Mouse (Mus musculus): ENCODE measurements at regions not wholly inside any gene's neighbourhood (a gene's known extent, or its start where the extent isn't known, plus 50 kb on each side); places are given as distances from the start of the nearest gene placed in this dataset.

DNA sequence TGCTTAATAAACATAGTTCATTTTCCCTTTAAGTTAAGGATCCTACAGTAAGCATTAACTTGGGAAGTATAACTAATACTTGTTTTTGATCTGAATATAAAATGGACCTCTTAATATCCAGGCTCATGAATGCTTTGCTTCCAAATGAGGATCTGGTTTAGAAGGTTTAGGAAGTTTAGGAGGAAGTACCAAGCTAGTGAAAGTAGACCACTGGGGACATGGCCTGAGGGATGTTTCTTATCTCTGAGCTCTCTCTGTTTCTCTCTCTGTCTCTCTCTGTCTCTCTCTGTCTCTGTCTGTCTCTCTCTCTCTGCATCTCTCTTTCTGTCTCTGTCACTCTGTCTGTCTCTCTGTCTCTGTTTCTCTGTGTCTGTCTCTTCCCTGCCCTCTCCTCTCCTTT lies 360.9 kb downstream of the Kctd12 start:
- DNase-seq (ENCODE audit: low spot score) = no peak

DNA sequence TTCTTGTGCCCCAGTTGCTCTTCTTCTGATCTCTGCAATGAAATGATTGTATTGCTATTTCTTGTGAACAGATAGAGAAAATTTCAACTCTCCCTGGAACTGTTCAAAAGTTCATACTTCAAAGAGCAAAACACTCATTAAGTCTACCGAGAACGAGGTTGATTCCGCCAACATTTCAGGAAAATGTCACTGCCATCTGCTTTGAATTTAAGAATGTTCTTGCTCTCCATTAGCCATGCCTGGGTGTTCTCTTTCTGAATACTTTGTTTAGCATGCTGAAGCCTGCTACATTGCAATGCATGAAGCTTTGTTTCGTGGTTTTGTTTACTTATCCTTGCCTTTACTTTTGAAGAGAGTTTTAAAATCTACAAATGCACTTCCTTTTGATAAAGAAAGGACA lies 363.4 kb downstream of the Kctd12 start:
- no peak for DNase-seq (ENCODE audit: low spot score)

DNA sequence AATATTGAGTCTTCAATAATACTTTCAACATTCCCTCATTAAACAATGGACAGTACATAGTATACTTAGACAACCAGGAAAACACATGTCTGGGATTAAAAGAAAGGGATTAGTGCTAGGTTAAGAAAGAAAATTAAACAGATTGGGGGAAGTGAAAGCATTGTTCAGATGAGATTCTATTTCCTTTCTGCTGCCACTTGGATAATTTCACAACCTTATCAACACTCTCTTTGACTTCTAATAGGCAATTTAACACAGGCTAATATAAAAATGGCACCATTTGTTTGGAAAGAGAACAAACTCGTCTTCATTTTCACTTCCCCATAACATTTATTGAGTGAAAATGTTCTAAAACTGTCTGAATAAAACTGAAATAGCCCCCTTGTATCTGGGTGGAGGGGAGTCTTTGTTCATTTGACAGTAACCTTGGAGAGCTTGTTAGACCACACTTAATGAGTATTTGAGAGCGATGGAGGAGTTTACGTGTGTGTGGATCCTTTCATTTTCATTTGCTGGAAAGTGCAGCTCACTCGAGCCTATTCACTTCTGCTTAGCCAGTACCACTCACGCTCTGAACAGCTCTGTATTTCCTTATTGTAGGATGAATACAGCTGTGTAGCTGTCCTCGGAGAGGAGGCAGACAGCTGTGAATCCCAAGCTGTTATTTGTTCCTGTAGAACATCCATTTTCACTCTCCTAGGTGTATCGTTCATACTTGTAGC lies 366.7 kb downstream of the Kctd12 start:
- DNase-seq (ENCODE audit: low spot score) = no peak

DNA sequence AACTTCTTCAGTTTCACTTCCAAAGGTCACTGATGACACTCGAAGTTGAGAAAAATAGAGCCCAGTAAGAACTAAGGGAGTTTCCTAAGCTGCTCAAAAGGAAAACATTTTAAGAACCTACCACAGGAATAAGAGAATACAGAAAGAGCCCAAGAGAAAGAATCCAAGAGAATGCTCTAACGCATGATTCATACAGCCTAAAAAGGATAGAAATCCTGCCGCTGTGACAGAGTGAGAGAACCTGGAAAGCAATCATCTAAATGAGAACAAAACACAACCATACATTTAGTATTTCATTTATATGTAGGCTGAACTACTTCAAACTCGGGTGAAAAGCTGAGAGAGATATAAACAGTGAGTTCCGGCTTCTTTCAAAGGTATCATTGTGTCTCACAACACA lies 376.4 kb downstream of the Kctd12 start:
- no peak for DNase-seq (ENCODE audit: low spot score)

DNA sequence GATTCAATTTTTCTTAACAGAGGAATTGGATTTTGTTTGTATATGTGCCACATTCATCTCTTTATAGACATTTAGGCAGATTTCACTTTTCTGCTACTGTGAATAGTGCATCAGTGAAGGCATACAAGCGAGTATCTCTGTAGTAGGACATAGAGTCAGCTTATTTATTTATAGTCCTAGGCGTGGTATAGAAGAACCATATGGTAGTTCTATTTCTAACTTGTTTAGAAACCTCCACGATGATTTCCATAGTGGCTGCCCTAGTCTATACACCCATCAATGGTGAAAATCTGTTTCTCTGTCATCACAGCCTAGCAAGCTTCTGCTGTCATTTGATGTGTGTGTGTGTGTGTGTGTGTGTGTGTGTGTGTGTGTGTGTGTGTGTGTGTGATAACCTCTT lies 387.6 kb downstream of the Kctd12 start:
- no peak for DNase-seq (ENCODE audit: low spot score)

DNA sequence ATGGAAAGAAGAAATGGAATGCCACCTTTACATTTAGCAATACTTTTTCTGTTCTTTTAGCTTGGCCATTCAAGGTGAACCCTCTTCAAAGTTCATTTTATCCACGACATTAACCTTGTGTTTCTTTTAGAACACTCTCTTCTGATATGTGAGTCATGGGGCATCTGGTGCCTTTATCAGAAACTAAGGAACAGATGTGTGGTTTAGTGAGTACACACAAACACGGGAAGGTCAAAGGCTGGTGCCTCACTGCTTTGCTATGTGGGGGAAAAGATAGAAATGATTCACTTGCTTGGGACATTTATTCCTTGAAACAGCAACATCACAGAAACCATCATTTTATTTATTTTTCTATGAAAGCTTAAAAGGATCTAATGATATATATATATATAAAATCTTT lies 428.7 kb downstream of the Kctd12 start:
- DNase-seq (ENCODE audit: low spot score) = no peak

DNA sequence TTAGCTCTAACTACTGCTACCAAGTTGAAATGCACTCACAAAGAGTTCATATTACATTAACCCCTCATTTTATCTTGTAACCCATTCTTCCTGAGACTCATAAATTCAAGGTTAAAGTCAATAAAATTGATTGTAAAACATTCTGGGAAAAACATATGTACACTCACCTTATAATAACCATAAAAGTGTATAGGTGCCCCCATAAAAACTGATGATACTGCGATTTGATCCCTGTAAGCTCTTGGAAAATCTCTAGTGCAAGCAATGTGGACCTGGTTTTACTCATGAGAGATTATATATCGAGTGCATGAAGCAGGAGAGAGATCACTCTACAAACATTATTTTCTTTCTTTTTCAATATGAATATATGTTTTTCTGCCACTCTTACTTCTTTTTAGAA lies 429.8 kb downstream of the Kctd12 start:
- no peak for DNase-seq (ENCODE audit: low spot score)

DNA sequence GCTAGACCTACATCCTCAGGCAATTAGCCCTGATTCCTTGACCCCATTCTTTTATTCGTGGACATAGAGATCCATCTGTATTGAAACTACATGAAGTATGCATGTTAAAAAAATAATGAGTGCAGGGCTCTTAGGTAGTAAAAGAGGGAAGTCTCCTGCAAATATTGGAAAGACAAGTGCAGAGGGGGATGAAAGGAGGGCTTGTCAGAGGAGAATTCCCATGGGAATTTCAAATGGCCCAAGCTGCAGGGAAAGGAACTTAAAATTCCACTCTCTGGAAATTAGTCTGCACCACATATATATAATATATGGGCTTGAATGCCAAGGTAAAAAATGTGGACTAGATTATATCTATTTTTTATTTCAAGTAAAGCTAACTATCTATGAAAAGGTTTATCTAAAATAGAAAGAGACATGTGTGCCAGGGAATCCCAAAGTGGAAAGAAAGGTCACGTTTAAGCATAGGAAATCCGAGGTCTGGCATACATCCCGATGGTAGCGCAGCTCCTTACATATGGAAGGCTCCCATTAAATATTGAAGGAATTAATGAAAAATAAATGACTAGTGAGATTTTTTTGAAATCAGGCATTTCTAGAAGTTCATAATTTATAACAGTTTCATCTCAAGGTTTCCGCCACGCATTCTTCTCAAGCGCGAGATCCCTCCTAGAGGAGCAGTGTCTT lies 457.4 kb downstream of the Kctd12 start:
- peak; percentile 47 for DNase-seq (ENCODE audit: low spot score)

DNA sequence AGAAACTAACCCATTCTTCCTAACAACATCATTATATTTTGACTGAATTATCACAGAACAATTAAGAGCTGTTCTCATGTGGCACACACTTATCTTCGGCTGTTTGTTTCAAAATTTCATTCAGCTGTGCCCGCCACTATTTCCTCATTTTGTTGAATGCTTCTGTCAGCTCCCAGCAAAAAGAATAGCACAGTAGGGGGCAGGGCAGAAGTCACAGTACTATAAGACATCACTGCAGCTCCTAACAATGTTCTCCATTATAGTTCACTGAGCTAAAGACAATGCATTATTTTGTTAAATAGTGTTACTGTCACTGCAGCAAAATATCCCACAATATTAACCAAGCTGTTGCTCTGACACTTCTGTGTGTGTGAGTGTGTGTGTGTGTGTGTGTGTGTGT lies 465.7 kb downstream of the Kctd12 start:
- peak; percentile 81 for DNase-seq (ENCODE audit: low spot score)

DNA sequence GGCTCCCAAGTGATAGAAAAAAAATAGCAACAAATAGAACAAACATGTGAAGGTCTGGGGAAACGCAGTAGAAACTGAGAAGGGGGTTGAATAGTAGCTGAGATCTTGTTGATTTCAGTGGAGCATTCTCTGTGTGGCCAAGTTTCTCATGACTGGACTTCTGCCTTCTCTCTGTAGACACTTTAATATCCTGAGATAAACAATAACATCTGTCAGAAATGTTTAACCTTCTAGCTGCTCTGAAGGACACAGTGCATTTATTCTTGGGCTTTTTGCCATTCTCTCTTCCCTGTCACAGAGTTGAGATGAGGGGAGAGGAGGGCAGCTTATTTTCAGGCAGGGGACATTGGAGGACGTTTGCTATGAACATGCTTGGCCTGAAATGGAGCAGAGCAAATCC lies 467.9 kb downstream of the Kctd12 start:
- DNase-seq (ENCODE audit: low spot score) = no peak

DNA sequence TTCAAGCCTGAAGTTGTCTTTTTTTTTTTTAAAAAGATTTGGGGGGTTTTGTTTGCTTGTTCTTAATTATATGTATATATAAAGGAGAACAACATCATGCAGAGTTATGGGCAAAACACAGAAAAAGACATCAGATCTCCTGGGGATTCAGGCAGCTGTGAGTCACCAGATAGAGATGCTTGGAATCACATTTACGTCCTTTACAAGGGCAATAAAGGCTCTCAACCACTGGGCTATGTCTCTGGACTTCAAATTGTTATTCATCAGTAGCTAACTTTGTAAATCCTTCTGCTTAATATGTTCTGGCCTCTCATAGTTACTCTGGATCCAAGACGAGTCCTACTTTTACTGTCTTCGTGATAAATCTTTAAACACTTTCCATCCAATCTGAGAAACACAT lies 469.8 kb downstream of the Kctd12 start:
- no peak for DNase-seq (ENCODE audit: low spot score)

DNA sequence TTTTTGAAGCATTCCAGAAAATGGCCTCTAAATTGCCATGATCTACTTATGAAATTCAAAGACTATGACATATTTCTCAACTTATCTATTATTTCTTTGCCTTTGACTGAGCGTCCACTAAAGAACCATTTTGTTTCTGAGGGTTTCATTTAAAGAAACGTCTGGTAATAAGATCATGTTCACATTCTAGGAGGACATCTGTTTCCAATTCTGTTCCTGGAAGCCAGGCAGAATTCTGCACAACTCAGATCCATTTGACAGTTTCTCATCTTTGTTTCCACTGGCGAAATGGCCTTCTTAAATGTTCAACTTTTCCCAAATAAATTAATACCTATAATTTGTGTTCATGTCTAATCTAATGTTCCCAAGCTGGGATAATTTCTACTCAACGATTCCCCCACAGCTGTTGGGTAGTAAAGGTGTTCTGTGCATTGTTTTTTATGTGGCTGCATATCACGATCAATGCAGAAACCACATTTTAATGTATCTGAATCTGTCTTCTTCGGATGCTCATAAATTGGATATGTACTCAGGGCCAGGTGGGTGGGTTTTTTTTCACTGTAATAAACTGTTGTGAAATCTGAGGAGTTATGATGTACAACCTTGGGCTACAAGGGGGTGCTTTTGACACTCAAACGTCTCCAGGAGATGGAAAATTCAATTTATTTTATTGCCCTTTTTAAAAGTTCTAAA lies 470.6 kb downstream of the Kctd12 start:
- DNase-seq (ENCODE audit: low spot score) = no peak

DNA sequence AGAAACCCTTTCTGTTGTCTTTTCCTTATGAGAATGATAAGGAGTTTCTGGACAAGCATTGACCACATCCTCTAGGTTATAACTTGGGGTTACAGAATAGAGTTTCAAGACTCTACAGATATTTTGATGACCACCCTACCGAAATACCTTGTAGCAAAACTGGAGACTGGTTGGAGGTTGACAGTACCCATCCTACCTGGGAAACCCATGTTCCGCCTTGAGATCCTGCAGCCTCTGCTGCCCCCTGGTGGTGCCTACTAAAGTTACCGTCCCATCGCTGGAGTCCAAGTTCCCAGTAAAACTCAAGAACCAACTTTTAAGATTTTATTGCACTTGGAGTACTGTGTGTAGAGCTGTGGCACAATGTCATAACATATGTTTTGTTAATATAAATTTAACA lies 472.1 kb downstream of the Kctd12 start:
- DNase-seq (ENCODE audit: low spot score) = peak; percentile 74

DNA sequence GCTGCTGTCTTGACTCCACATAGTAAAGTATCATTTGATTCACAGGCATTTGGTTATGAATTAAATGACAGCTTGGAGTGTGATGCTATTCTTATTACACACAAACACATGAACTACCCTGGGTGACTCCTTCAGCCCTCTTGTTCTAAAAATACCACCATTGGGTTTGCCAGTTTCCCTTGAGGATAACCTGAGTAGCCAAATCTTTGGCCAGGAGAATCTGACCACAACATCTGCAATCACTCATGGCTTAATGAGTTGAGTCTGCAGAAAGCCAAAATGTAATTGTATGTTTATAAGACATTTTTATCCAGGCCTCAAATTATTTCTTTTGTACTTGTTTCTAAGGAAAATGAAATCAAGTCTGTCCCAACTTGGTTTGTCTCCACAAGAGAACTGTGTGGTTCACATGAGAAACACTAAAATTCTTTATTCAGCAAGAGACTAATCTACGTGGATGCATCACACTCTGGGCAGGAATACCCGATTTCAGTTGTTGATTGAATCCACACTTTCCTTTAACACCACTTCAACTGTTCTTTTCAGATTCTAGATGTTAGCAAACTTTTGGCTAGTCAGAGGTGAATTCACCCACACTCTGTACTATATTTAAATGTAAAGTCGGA lies 476.6 kb downstream of the Kctd12 start:
- DNase-seq (ENCODE audit: low spot score) = no peak

DNA sequence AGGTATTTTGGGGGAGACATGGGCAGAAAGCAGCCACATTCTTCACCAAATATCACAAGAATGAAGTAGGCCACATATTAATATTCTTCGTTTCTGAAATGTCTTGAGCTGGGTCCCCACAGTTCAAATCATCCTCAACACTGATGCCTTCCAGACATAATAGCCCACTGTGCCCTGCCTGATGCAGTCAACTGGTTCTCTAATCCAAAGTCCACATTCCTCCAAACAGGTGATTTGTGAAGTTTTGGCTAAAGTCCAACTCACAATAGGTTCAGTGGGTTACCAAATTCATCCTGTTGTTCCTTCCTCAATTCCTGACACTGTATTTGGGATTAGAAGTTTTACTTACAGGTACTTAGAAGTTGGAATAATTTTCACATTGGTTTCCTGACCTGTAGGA lies 485.3 kb downstream of the Kctd12 start:
- no peak for DNase-seq (ENCODE audit: low spot score)

DNA sequence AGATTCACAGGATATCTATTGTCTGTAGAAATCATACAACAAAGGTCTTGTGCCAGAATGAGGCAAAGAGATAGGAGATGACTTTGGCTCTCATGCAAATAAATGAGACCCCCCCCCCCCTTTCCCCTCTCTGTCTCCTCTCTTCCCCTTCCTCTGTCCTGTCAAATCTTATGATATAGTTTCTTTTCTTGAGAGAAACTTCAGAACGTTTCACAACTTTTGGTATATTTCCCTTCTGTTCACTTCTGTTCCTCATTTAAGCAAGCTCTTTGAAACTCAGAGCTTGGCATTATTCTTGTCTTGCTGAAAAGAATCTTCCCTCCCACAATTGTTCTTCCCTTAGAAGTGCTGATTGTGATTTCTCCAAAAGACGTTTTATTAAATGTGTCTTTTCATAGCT lies 490.1 kb downstream of the Kctd12 start:
- no peak for DNase-seq (ENCODE audit: low spot score)

DNA sequence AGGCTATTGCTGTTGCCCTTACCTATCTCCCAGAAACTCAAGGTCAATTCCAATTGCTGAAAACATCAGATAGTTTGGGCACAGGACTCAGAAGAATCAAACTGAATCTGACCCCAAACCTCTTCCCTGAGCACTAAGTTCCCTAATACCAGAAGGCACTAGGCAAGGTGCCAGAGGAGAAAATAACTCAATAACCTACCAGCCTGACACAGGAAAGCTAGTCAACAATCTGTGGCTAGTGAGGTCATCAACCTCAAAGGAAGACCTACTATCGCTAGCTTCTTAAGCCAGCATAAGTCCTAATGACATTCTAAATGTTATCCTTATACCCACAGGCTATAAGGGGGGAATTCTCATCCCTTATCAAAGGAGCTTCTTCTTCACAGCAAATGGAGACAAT lies 491.2 kb downstream of the Kctd12 start:
- DNase-seq (ENCODE audit: low spot score) = no peak

DNA sequence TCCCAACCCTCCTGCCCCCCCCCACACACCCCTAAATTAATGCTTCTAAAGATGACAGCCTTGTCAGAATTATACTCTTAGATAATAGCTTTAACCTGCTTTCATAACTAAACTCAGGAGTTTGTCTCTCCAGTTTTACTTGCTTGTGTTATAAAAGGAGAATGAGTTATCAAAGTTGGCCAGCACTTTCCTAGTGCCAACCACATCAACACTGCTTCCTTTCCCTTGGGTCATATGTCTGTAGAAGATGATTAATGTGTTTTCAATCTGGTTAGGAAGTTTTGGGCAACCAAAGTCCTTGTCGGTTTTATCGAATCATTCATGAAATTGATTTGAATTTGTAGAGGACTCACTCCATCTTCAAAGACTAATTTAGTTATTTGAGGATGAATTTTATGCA lies 505.3 kb downstream of the Kctd12 start:
- DNase-seq (ENCODE audit: low spot score) = no peak

DNA sequence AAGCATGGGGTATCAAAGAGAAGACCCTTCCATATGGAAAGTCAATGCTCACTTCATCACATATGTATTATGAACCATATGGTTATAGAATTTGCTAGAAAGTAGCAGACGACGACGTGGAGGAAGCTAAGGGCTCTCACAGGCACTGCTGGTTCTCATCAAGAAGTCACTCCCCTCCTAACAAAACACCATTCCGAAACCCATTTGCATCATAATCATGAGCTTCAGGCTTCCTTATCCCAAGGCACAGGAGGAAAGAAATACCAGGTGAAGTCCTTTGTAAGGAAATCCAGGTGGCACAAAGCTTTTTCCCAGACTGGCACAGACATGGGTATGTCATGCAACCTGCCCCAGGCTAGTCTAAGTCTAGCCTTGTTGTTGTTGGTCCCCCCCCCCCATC lies 513.1 kb downstream of the Kctd12 start:
- no peak for DNase-seq (ENCODE audit: low spot score)

DNA sequence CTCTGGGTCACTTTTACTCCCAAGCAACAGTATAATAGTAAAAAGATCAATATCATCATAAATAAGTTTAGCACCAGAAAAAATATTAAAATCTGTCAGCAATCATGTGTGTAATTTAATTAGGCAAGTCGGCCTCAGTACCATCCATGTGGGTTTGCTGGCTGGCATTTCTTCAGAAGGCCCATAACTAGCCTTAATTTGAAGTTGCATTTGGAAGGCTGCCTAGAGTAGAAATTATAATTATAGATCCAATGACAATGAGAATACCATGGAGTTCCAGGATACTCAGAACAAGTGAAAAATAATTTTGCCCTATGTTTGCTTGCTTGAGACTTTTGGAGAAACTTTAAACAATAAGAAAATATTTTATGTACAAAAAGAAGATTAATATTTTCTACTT lies 521.4 kb downstream of the Kctd12 start:
- no peak for DNase-seq (ENCODE audit: low spot score)

DNA sequence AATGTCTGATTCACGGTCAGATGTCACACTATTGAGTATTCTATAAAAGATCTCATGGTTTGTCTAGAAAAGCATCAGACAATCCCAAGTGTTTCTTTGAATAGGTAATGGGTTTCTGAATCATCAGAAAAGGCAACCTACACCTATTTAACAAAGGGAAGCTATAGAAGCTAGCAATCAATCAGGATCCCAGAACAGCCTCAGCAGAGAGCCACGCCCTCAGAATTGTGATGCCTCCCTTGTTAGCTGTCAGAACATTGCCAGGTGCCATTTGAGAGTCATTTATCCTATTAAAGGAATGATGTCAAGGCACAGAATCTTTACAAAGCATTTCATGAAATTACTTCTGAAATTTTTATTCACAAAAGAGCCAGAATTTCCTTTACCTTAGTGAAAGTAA lies 542.7 kb downstream of the Kctd12 start:
- DNase-seq (ENCODE audit: low spot score) = no peak

DNA sequence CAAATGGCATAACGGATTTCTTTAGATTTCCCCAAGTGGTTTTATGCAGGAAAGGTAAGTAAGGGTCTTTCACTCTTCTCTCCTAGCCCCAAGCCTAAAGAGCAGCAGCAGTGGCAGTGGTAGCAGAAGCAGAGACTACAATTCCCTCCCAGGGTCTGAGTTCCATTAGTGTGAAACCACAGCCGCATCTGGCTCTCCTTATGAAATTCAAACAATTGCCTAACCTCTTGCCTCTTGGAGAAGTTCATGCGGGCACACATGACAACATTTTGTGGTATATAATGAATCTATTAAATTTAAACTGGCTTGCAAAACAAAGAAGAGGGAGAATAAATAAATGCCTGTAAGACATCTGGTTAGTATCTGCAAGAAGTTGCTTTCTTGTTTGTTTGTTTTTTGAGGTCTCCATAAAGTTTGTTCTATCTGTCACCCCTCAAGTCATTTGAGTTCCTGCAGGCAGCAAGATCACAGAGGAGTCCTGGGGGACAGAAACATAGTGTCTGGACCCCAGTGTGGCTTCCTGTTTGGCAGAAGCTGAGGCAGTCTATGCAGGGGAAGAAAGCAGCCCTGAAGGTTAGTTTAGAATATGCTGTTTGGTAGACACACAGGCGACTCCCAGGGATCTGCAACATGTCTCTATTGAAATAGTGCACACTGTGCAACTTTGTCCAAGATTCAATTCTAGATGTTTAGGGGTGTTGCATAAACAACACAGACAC lies 578.9 kb downstream of the Kctd12 start:
- no peak for DNase-seq (ENCODE audit: low spot score)

All from retina, embryonic 14.5 days (tissue).